Mouse (Mus musculus): ENCODE data around the gene Trim17. TPM values are rescaled to one million over a fixed set of nuclear protein-coding genes. Genes with fewer than 3 reads are reported as not detected.

The Trim17 gene
- total RNA-seq (2014; fragmentation: Nextera tagmentation), result not detected in 2 replicates
- 0.13 TPM in 1 of 2 replicates, not detected in the other for total RNA-seq (2017)

DNA sequence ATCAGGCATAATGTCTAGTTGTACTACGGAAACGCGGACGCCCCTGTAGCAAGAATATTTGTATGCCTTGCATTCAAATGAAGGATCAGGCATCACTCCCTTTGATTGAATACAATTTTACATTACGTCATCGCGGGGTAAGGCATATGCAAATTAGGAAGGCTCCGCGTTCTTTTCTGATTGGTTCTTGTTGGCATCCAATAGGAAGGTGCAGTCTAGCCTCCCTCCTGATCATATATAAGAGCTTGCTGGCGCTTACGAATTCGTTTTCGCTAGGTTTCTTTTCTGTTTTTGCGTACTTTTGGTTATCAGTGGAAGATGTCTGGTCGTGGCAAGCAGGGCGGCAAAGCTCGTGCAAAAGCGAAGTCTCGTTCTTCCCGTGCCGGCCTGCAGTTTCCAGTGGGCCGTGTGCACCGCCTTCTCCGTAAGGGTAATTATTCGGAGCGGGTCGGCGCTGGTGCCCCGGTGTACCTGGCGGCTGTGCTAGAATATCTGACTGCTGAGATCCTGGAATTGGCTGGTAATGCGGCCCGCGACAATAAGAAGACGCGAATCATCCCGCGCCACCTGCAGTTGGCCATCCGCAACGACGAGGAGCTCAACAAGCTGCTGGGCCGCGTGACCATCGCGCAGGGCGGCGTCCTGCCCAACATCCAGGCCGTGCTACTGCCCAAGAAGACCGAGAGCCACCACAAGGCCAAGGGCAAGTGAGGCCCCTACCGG, at the start of gene Trim17, which contains the start of gene Hist3h2a:
TSS of gene Trim17 (plus strand) at position 266 of the 723 bp plus-strand sequence.
TSS of gene Hist3h2a (plus strand) at position 266 of the 723 bp plus-strand sequence.
- peak; percentile 67 for ATAC-seq (replicated peaks; ENCODE audit: poor library complexity, severe bottlenecking)

DNA sequence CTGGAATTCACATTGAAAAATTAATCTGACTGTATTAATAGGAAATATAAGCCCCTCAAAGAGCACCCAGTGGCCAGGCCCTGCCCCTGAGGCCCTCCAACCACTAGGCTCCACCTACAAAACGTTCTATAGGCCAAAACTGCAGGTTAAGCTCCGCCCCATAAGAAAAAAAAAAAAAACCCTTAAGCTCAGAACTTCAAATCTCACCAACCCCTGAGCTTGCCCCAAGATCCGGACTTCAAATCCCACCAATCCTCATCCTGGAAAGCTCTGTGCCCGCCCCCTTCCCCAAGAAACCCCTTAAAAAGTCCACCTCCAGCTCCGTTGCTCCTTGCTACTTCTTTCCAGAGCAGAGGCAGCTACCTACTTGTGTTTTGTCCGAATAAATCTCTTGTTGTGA, 49.6 kb upstream of the Trim17 start:
- peak; percentile 23; the same call in 1 of the 2 replicates for ATAC-seq (replicated peaks; ENCODE audit: poor library complexity, severe bottlenecking)

DNA sequence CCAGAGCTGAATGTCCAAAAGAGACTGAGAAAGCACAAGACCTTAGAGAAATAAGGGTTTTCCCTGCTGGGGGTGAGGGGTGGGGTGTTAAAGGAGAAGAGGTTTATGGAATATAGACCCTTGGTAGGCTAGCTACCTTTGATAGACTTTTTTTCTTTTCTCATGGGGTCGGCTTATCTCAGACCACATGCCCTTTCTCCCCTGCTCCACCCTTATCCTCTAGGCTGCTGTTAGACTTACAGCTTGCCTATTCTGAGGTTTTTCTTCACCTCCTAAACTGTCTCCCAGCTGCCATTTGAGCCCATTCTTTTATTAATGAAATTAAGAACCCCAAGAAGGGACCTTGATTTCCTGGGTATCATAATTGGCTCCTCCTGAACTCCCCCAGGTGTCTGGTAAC, 40.7 kb upstream of the Trim17 start:
- ATAC-seq (replicated peaks; ENCODE audit: poor library complexity, severe bottlenecking), result no peak

DNA sequence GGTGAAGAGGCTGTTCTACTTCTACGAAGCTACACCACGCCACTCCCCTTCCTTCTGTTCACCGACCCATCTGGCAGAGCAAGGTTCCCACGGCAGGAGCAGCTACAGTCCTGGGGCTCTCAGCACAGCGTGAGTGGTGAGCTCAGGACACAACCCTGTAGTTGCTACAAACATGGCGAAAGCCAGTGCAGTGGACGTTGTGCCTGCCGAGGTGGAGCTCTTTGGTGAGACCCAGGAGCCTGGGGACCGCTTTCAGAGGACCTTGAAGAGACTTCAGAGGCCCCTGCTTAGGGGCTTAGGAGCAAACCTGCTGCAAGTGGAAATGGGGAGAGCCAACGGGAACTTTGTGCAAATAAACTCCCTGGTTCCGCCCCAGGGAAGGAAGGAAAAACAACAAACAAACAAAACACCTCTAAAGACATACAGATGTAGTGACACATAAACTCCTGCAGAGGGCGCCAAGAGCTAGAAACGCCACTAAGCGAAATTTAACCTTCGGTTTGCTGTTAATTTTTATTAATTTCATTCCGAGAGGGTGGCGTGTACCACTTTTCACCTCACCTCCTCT, 39.9 kb upstream of the Trim17 start:
- ATAC-seq (replicated peaks; ENCODE audit: poor library complexity, severe bottlenecking), result peak; percentile 68

DNA sequence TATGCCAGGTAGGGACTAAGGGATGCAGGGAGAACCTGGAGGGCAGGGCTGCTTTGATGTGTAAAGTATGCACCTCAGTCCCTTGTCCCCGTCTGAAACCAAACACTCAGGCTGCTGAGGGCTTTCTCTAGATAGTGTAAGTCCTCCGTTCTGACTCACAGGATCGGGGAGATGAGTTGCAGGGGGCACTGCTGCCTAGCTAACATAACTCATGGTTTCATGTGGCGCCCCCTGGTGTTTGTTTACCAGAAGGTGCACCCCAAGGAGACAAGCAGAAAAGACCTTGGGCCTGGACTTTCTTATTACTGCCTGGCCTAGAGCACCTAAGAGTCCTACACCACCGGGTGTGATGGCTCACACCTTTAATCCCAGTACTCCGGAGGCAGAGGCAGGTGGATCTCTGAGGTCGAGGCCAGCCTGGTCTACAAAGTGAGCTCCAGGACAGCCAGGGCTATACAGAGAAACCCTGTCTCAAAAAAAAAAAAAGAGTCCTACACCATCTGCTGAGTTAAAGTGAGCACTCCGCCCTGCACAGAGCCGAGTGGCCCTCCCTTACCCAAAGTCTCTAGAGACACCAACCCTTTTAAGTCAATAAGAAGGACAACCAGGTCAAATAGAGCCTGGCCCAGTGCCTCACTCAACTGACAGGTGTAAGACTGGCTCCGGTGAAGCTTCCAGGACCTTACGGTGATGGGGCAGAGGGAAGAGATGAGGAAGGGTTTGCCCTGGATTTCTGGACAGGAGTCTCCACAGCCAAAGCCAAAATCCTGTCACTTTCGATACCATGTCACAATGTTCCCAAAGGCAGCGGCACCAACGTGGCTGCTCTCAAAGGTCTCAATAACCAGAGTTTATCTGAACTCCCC, 37.4 kb upstream of the Trim17 start:
- peak; percentile 76 for ATAC-seq (replicated peaks; ENCODE audit: poor library complexity, severe bottlenecking)

DNA sequence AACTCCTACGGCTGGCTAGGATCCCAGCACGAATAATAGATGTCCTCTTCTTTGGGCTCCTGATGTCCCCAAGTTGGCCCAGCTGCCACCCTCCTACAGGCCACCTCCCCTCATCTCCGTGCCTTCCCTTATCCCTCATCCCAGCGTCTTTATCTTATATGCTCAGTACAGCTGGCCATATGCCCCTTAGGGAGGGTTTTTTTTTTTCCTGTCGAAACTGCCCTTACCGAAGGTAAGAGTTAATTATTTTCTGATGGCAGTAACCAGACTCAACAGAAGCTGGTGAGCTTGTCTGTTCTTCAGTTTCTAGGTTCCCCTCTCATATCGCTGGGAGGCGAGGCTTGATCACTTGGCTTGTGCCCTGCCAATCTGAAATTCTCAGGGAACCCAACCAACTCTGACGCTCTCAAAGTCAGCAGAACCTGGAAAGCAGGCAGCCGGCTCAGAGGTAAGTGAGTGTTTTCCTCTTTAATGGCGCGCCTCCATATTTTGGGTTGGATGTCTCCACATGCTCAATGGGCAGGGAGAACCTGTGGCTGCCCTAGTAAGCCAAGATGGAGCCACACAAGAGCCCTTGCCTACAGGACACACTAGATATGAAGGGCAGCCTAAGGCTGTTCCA, 36.6 kb upstream of the Trim17 start, which contains the start of gene Btnl10:
TSS of gene Btnl10 (plus strand) at position 164 of the 622 bp plus-strand sequence.
- no peak for ATAC-seq (replicated peaks; ENCODE audit: poor library complexity, severe bottlenecking)

DNA sequence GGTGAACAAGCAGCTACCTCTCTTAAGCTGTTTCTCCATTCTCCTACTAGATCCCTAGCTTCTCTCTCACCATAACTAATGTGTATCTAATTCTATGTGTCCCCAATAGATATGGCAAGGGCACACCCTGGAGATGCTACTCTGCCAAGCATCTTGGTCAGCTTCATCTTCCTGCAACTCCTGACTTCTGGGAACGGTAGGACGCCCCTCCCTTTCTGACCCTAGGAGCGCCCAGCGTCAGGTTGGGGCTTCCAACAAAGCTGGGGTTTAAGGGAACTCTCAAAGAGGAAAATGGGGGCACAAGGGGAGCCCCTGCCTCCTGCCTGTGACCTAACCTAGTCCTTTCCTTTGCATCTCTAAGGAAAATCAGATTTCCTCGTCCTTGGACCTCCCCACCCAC, 35.7 kb upstream of the Trim17 start:
- ATAC-seq (replicated peaks; ENCODE audit: poor library complexity, severe bottlenecking), result no peak

DNA sequence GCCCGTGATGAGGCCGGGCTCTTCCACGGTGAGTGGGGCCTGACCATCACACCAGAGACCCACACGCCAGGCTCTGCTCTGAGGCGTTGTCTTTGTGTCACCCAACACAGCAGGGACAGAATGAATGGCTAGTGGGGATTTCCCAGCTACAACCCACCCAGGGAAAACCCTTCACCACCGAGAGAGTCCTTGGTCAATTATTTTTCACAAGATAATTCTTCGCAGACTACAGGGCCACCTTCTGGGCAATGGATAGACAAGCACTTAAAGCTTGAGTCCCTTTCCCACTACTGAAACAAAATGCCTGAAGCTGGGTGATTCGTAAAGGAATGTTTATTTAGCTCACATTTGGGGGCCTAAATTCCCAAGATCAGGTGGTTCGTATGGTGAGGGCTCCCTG, 32.1 kb upstream of the Trim17 start:
- no peak for ATAC-seq (replicated peaks; ENCODE audit: poor library complexity, severe bottlenecking)

DNA sequence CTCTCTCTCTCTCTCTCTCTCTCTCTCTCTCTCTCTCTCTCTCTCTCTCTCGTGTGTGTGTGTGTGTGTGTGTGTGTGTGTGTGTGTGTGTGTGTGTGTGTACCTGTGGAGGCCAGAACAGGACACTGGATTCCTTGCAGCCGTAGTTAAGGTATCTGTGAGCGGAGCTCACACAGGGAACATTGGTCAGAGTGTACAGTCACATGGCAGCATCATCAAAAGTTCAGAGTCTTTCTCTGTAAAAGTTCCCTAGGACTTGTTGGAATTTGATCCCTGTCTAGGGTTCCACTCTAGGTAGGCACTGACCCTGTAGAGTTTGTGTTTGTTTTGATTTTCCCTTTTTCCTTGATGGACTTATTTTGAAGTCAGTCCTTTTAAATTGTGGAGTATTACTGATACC, 27.8 kb upstream of the Trim17 start:
- ATAC-seq (replicated peaks; ENCODE audit: poor library complexity, severe bottlenecking), result no peak

DNA sequence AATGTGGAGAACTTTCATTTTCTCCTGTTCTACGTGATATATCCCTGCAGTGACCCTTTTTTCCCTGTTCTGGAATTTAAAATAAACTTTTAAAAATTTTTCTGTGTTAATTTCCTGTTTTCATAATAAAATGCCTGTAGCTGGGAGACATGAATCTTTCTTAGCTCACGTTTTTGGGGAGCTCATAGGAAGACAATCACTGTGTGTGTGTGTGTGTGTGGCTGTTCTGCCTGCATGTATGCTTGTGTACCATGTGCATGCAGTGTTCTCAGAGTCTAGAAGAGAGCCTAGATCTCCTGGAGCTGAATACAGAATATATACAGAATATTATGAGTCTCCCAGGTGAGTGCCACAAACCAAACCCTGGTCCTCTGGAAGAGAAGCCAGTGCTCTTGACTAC, 27.4 kb upstream of the Trim17 start:
- no peak for ATAC-seq (replicated peaks; ENCODE audit: poor library complexity, severe bottlenecking)

DNA sequence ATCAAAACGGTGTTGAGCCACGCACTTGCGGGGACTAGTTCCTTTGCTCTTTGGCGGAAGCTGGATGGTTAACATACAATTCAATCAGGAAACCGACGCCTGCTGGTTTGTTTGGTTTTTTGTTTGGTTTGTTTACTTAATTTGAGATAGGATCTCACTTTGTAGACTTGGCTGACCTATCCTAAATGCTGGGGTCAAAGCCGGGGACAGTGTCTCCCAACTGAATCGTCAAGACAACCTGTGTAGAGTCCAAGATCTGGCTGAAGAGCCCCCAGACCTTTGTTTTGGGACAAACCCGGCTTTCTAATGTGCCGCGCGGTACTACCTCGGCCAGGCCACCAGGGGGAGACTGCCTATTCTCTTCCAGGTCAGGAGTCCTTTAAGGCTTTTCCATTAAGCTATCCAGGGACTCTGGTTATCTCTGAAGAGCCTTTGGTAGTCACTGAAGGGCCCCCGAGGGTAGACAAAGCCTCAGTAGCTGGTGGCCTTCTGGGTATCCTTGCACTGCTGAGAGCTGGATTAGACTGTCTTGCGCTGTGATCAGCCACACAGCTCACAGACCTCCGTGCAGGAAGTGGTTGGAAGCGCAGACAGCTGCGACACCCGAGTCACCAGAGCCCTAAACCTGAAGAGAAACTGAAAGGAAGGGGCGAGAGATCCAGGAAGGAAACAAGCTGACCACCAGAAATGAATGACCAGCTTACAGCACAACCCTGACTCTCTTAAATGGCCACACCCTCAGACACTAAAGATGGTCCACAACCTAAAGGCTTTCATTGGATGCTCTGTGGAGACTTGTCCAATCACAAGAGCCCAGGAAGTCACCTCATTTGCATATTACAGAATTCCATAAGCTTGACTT, 26.5 kb upstream of the Trim17 start:
- ATAC-seq (replicated peaks; ENCODE audit: poor library complexity, severe bottlenecking), result peak; percentile 92

DNA sequence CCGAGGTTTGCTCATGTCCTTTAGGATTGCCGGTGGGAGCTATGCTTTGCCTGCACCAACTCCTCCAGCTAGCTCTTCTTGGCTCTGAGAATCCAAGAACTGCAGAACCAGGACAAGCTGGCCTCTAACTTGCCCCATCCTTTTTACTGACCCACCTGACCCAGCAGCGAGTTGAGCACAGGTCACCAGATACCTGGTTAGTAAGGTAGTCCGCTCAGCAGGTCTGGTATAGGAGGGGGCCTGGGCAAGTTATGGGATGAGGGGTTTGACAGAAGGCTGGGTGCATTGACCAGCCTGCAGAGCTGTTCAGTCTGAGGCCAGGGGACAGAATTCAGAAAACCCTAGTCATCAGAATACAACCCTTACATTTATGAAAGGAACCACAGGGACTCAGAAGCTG, 25.4 kb upstream of the Trim17 start:
- no peak for ATAC-seq (replicated peaks; ENCODE audit: poor library complexity, severe bottlenecking)

DNA sequence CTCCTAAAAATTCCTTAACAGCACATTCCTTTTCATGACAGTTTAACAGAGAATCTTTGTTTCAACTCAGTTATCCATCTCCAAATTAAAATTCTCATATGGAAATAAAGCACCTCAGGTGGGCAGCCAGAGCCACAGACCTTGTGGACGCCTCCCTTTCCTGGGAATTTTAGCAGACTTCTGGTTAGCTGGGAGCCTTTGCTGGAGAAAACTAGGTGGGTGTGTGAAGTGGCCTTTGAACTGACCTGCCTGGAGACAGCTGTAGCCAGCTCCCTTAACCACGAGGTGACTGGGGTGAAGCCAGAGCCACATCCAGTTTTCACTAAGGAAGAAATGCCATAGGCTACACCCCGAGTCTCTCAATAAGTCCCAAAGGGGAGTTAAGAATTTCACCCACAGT, 24.8 kb upstream of the Trim17 start:
- ATAC-seq (replicated peaks; ENCODE audit: poor library complexity, severe bottlenecking), result no peak

DNA sequence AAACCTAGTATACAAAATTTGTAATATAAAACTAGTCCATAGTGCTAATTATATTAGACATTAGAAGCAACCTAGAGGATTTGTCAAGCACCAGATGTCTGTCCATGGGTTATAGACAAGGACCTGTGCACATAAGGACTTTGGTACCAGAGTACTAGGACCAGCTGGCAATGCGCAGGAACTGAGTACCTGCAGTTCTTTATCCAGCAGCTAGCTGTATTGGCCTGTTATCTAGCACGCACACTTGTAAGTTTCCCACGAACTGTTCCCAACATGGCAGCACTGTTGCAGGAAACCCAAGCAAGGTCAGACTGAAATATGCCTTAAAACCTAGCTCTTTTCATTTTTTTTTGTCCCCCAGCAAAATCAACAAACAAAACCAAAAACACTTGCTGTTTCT, 24.2 kb upstream of the Trim17 start:
- no peak for ATAC-seq (replicated peaks; ENCODE audit: poor library complexity, severe bottlenecking)

DNA sequence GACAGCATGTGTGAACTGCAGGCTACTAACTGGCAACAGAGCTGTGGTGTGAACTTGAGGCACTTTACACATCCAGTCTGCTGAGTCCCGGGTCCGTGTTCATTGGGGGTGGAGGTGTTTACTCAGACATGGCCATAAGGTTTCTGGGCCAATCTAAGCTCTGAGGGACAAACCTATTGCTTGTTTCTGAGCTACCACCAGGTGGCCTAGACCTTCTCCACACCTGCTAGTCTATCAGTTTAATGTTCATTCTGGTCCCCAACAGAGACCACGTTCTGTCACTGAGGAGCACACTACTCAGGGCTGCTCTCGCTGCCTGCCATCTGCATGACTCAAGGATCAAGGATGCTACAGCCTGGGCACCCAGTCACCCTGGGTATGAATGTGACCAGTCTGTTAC, 22.9 kb upstream of the Trim17 start:
- ATAC-seq (replicated peaks; ENCODE audit: poor library complexity, severe bottlenecking), result no peak

DNA sequence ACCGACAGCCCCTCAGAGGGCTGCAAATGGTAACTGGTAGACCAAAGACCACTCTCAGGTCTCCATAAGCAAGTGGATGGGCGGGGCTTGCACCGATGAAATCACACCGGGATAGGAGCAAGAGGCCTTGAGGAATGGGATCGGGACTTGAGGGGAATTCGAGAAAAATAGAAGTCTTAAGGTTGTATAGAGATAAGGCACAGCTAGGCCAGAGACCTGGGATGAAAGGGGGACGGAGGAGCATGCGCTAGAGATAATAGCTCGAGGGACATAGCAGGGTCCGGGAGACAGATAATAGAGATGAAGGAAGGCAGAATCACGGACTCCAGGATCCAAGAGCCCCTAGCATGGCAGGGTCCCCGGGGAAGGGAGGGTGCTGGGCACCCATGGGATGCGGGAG, 16.6 kb upstream of the Trim17 start:
- ATAC-seq (replicated peaks; ENCODE audit: poor library complexity, severe bottlenecking), result peak; percentile 0; the same call in 1 of the 2 replicates

DNA sequence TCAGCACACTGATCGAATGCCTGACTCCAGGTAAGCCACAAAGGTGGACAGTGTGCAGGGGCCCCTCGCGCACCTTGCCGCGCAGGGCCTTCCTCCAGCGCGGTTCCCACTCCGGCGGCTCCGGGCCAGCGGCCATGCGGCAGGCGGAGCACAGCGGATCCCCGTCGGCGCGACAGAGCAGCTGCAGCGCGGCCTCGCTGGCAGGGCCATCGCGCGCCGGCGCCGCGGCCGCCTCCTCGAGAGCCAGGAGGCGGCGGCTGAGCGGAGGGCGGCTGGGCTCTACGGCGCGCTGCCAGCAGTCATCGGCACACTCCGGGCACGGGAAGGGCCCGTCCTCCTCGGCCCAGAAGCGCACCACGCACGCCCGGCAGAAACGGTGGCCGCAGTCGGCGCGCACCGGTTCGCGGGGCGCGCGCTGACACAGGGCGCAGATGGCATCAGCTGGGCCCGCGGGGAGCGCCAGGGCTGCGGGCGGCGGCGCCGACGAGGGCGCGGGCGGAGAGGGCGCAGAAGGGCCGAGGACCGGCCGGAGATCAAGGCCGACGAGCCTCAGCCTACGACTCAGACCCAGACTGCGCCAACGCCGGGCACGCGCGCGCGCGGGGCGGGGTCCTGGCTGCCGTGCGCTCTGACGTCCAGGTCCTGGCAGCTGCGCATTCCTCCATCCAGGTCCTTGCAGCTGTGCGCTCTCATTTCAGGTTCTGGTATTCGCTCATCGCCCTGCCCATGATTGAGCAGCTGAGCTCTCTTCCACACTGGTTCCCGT, 16.0 kb upstream of the Trim17 start, which contains the start of gene Rnf187:
TSS of gene Rnf187 (minus strand) at position 595 of the 766 bp plus-strand sequence.
- peak; percentile 95 for ATAC-seq (replicated peaks; ENCODE audit: poor library complexity, severe bottlenecking)

DNA sequence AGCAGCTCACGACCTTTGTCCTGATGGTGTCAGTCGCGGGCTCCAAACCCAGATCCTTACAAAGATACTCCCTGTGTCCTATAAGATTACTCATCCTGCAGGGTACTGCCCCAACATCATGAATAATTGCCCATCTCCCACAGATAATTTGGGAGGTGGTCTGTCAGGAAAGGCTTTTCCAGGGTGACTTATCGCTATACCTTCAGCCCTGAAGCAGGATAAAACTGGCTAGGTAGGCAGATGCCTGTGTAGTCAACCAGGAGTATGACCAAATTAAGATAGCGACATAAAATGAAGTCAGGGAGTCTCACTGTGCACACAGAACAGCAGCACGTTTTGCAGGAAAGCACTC, 15.4 kb upstream of the Trim17 start:
- no peak for ATAC-seq (replicated peaks; ENCODE audit: poor library complexity, severe bottlenecking)

DNA sequence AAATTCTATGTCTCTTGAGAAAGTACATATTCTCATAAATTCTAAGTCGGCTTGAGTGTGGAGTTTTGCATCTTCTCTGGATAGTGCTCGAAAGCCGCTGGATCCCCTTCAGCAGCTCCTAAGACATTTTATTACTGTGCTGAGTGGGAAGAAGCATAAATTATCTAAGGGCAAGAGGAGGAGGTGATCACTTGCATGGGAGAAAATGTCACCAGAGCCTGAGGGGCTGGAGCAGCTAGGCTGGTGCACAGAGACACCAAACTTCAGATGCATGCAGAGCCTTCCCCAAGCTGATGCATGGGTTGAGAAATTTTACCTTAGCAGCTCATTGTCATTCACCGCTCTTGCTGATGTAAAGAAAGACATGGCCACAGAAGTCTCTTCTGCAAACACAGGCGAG, 10.3 kb upstream of the Trim17 start:
- ATAC-seq (replicated peaks; ENCODE audit: poor library complexity, severe bottlenecking), result no peak
